Mouse (Mus musculus): Measurements from ENCODE around the gene Nat9. TPM values are rescaled to one million over a fixed set of nuclear protein-coding genes. Genes with fewer than 3 reads are reported as not detected.

Nat9 gene
- polyA plus RNA-seq (2014; fragmentation: Illumina TruSeq; extraction: RNeasy Lipid Tissue Mini Kit (QIAGEN cat#74804); ENCODE audit: low read depth, low replicate concordance) = 39.7 TPM

GRCm38 (mm10) chr11:115187693-115188092, at the start of gene Nat9:
Nat9 (minus strand) TSS chr11:115187859.

DNA sequence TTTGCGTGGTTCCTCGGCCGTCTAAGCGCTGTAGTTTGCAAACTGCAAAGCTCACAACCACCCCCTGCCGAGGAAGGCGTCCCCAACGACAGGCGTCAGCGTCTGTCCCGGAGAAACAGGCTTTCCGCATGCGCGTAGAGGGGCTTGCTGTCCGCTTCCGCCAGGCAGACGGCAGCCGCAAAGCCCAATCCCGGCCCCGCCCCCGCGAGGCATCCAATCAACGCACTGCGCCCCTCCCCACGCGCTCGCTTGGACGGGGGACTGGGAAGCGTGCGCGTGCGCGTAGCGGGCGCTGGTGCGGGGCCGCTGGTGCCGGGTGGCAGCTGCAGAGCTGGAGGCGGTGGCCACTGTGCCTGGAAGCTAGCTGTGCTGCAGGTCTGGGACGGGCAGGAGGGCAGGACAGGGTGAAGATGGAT, 427 bp downstream of the Nat9 start, which contains the start of gene Tmem104:
Tmem104 (plus strand) TSS at position 264 of the 416 bp plus-strand sequence.

DNA sequence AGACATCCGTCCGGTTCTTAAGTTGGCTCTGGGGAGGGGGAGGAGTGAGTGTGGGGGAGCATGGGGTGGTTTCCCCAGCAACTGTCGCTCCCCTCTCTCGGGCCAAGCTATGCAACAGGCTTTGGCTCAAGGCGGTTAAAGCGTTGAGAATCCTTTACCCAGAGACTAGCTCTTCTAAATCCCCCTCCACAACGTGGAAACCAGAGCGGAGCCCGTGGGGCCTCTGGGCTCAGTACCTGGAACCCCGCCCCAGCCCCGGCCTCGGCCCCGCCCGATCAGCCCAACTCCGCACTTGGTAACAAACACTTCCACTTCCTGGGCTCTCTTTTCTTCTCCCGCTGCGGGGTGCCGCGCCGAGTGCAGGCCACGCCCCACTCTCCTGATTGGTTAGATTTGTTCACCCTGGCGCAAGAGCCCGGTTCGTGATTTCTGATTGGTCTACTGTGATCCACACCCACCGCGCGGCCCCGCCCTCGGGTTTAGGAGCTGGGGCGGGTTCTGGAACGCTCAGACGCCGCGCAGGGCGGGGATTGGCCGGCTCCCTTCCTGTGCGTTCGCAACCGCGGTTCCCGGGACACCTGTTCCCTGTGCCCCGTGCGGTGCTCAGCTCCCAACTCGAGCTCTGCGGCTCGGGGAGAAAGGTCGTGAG, 24.7 kb downstream of the Nat9 start, which contains the start of gene Slc9a3r1:
Slc9a3r1 (plus strand) TSS at position 510 of the 649 bp plus-strand sequence.

DNA sequence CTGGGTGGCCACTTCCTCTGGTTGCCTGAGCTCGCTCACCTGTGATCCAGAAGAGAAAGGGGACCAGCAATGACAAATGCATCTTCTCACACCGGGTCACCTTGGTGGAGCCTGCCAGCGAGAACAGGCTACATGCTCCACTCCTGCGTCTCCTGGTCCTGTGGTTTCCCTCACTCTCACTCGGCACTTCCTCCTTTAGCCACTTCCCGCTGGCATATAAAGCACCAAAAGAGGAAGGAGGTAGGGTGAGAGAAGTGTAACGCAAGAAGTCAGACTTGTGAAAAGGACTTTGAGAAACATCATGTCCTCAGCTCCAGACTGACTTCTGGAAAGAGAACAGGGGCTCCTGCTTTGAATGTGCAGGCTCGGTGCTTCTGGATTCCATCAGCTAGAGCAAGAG, 53.9 kb downstream of the Nat9 start, which contains the start of gene Cd300lf:
Cd300lf (minus strand) TSS at position 193 of the 400 bp plus-strand sequence.

Other genes starting within 250 kb of the Nat9 start
- gene Cd300c, start 218.7 kb downstream of the Nat9 start, polyA plus RNA-seq (2014; fragmentation: Illumina TruSeq; extraction: RNeasy Lipid Tissue Mini Kit (QIAGEN cat#74804); ENCODE audit: low read depth, low replicate concordance) = not detected
- 4.0 TPM for gene Cd300ld, start 197.9 kb downstream of the Nat9 start, polyA plus RNA-seq (2014; fragmentation: Illumina TruSeq; extraction: RNeasy Lipid Tissue Mini Kit (QIAGEN cat#74804); ENCODE audit: low read depth, low replicate concordance)
- 2.8 TPM for gene Cd300c2, start 186.0 kb downstream of the Nat9 start, polyA plus RNA-seq (2014; fragmentation: Illumina TruSeq; extraction: RNeasy Lipid Tissue Mini Kit (QIAGEN cat#74804); ENCODE audit: low read depth, low replicate concordance)
- not detected for gene Cd300ld2, start 171.7 kb downstream of the Nat9 start, polyA plus RNA-seq (2014; fragmentation: Illumina TruSeq; extraction: RNeasy Lipid Tissue Mini Kit (QIAGEN cat#74804); ENCODE audit: low read depth, low replicate concordance)
- 1.5 TPM for gene Cd300ld4, start 160.8 kb downstream of the Nat9 start, polyA plus RNA-seq (2014; fragmentation: Illumina TruSeq; extraction: RNeasy Lipid Tissue Mini Kit (QIAGEN cat#74804); ENCODE audit: low read depth, low replicate concordance)
- gene Cd300ld5, start 150.1 kb downstream of the Nat9 start, polyA plus RNA-seq (2014; fragmentation: Illumina TruSeq; extraction: RNeasy Lipid Tissue Mini Kit (QIAGEN cat#74804); ENCODE audit: low read depth, low replicate concordance) = not detected
- gene Cd300ld3, start 139.4 kb downstream of the Nat9 start, polyA plus RNA-seq (2014; fragmentation: Illumina TruSeq; extraction: RNeasy Lipid Tissue Mini Kit (QIAGEN cat#74804); ENCODE audit: low read depth, low replicate concordance) = 9.4 TPM
- not detected for gene Cd300e, start 125.7 kb downstream of the Nat9 start, polyA plus RNA-seq (2014; fragmentation: Illumina TruSeq; extraction: RNeasy Lipid Tissue Mini Kit (QIAGEN cat#74804); ENCODE audit: low read depth, low replicate concordance)
- 2.0 TPM for gene Rab37, start 96.4 kb downstream of the Nat9 start, polyA plus RNA-seq (2014; fragmentation: Illumina TruSeq; extraction: RNeasy Lipid Tissue Mini Kit (QIAGEN cat#74804); ENCODE audit: low read depth, low replicate concordance)
- 0.31 TPM for gene Cd300lf, start 53.9 kb downstream of the Nat9 start, polyA plus RNA-seq (2014; fragmentation: Illumina TruSeq; extraction: RNeasy Lipid Tissue Mini Kit (QIAGEN cat#74804); ENCODE audit: low read depth, low replicate concordance)
- 10.6 TPM for gene Slc9a3r1, start 24.5 kb downstream of the Nat9 start, polyA plus RNA-seq (2014; fragmentation: Illumina TruSeq; extraction: RNeasy Lipid Tissue Mini Kit (QIAGEN cat#74804); ENCODE audit: low read depth, low replicate concordance)
- 6.1 TPM for gene Tmem104, start 372 bp downstream of the Nat9 start, polyA plus RNA-seq (2014; fragmentation: Illumina TruSeq; extraction: RNeasy Lipid Tissue Mini Kit (QIAGEN cat#74804); ENCODE audit: low read depth, low replicate concordance)
- 1.4 TPM for gene Grin2c, start 79.4 kb upstream of the Nat9 start, polyA plus RNA-seq (2014; fragmentation: Illumina TruSeq; extraction: RNeasy Lipid Tissue Mini Kit (QIAGEN cat#74804); ENCODE audit: low read depth, low replicate concordance)
- 14.0 TPM for gene Fdxr, start 89.2 kb upstream of the Nat9 start, polyA plus RNA-seq (2014; fragmentation: Illumina TruSeq; extraction: RNeasy Lipid Tissue Mini Kit (QIAGEN cat#74804); ENCODE audit: low read depth, low replicate concordance)
- 2.6 TPM for gene Fads6, start 109.8 kb upstream of the Nat9 start, polyA plus RNA-seq (2014; fragmentation: Illumina TruSeq; extraction: RNeasy Lipid Tissue Mini Kit (QIAGEN cat#74804); ENCODE audit: low read depth, low replicate concordance)
- not detected for gene Otop2, start 119.3 kb upstream of the Nat9 start, polyA plus RNA-seq (2014; fragmentation: Illumina TruSeq; extraction: RNeasy Lipid Tissue Mini Kit (QIAGEN cat#74804); ENCODE audit: low read depth, low replicate concordance)
- gene Ush1g, start 134.2 kb upstream of the Nat9 start, polyA plus RNA-seq (2014; fragmentation: Illumina TruSeq; extraction: RNeasy Lipid Tissue Mini Kit (QIAGEN cat#74804); ENCODE audit: low read depth, low replicate concordance) = not detected
- gene Otop3, start 146.9 kb upstream of the Nat9 start, polyA plus RNA-seq (2014; fragmentation: Illumina TruSeq; extraction: RNeasy Lipid Tissue Mini Kit (QIAGEN cat#74804); ENCODE audit: low read depth, low replicate concordance) = not detected
- gene Hid1, start 179.9 kb upstream of the Nat9 start, polyA plus RNA-seq (2014; fragmentation: Illumina TruSeq; extraction: RNeasy Lipid Tissue Mini Kit (QIAGEN cat#74804); ENCODE audit: low read depth, low replicate concordance) = 3.8 TPM
- 3.8 TPM for gene Cdr2l, start 194.1 kb upstream of the Nat9 start, polyA plus RNA-seq (2014; fragmentation: Illumina TruSeq; extraction: RNeasy Lipid Tissue Mini Kit (QIAGEN cat#74804); ENCODE audit: low read depth, low replicate concordance)
- 115 TPM for gene Mrpl58, start 215.9 kb upstream of the Nat9 start, polyA plus RNA-seq (2014; fragmentation: Illumina TruSeq; extraction: RNeasy Lipid Tissue Mini Kit (QIAGEN cat#74804); ENCODE audit: low read depth, low replicate concordance)
- 3,222 TPM for gene Atp5h, start 232.1 kb upstream of the Nat9 start, polyA plus RNA-seq (2014; fragmentation: Illumina TruSeq; extraction: RNeasy Lipid Tissue Mini Kit (QIAGEN cat#74804); ENCODE audit: low read depth, low replicate concordance)
- 34.3 TPM for gene Kctd2, start 232.3 kb upstream of the Nat9 start, polyA plus RNA-seq (2014; fragmentation: Illumina TruSeq; extraction: RNeasy Lipid Tissue Mini Kit (QIAGEN cat#74804); ENCODE audit: low read depth, low replicate concordance)

Measured in heart, adult 10 weeks (tissue).